ENCODE assay signal across 18 mouse cellular contexts in genomic region chr10:20818548-20818947, GRCm38 (mm10).
"Had no signal": no experiment of that assay in that cellular context is flagged by ENCODE, and none has a peak within 500 bp of the region (broad histone marks: within the 10 kb centered on the region; RNA-seq: fewer than 3 reads in every experiment).

No protein-coding gene starts in this region.

- DNase-seq: kidney, adult 8-10 months; kidney, postnatal 10 days; kidney, postnatal 36 days; liver; lung, adult 18-20 months; lung, postnatal 10 days; lung, postnatal 36 days; midbrain, embryonic 14.5 days; thymus, postnatal 25 days had no signal

- H3K36me3 ChIP-seq: kidney, embryonic 15.5 days; limb, embryonic 10.5 days; limb, embryonic 13.5 days; liver, embryonic 12.5 days; liver, embryonic 15.5 days; lung, embryonic 15.5 days; neural tube, embryonic 12.5 days; neural tube, embryonic 15.5 days had no signal

- ATAC-seq: liver, embryonic 12.5 days had no signal

- H3K4me3 ChIP-seq: kidney, embryonic 15.5 days; limb, embryonic 10.5 days; limb, embryonic 13.5 days; liver, embryonic 12.5 days; liver, embryonic 15.5 days; lung, embryonic 15.5 days; neural tube, embryonic 12.5 days; neural tube, embryonic 15.5 days had no signal

- H3K27ac ChIP-seq: kidney, embryonic 15.5 days; limb, embryonic 10.5 days; liver, embryonic 12.5 days; liver, embryonic 15.5 days; lung, embryonic 15.5 days; neural tube, embryonic 12.5 days; neural tube, embryonic 15.5 days; stomach, postnatal 0 days had no signal
